Mouse (Mus musculus) hindbrain, embryonic 12.5 days (tissue): Measurements from ENCODE around the gene Podxl. TPM values are rescaled to one million over a fixed set of nuclear protein-coding genes. Genes with fewer than 3 reads are reported as not detected.

Source experiments
- ATAC-seq: fragments of 200-750 bp; cut with Nextera tagmentation; 2 replicates; pipeline ENCODE4 v1.8.0; 2017; ENCODE audit warnings: moderate TSS enrichment; ENCODE audit not compliant: low FRiP score
- H3K27ac ChIP-seq: fragments of 300-500 bp; sonication (generic); 2 replicates; pipeline ENCODE4 v1.5.1; 2016; ENCODE audit warnings: mild to moderate bottlenecking
- H3K27me3 ChIP-seq: fragments of 300-500 bp; sonication (generic); 2 replicates; pipeline ENCODE4 v1.6.1; 2016; ENCODE audit warnings: mild to moderate bottlenecking
- H3K36me3 ChIP-seq: fragments of 300-500 bp; sonication (generic); 2 replicates; pipeline ENCODE4 v1.6.1; 2016; ENCODE audit warnings: mild to moderate bottlenecking
- H3K4me1 ChIP-seq: fragments of 300-500 bp; sonication (generic); 2 replicates; pipeline ENCODE4 v1.6.1; 2016
- H3K4me2 ChIP-seq: fragments of 300-500 bp; sonication (generic); replicated peaks from 2 replicates; pipeline ENCODE4 v1.6.1; 2016; ENCODE audit warnings: mild to moderate bottlenecking
- H3K4me3 ChIP-seq: fragments of 300-500 bp; sonication (generic); 2 replicates; pipeline ENCODE4 v1.5.1; 2016; ENCODE audit warnings: mild to moderate bottlenecking
- H3K9ac ChIP-seq: fragments of 300-500 bp; sonication (generic); 2 replicates; pipeline ENCODE4 v1.6.1; 2016; ENCODE audit warnings: mild to moderate bottlenecking, moderate library complexity
- H3K9me3 ChIP-seq: fragments of 300-500 bp; sonication (generic); replicated peaks from 2 replicates; pipeline ENCODE4 v1.6.1; 2016; ENCODE audit warnings: mild to moderate bottlenecking
- WGBS: fragments of 180-500 bp; shearing (Covaris S2); methylation state at CpG from one replicate; pipeline ENCODE4 v1.1.7; 2016; 5-methylcytosine and 5-hydroxymethylcytosine counted together
- polyA plus RNA-seq: library from polyadenylated mRNA; unstranded; fragments of >200 nt; fragmentation: Nextera tagmentation; extraction: Ambion mirVana; gene quantifications from 2 replicates; pipeline ENCODE4 v1.2.1, GENCODE M21; 2016

Gene Podxl
- 15.6 and 15.7 TPM in 2 replicates for polyA plus RNA-seq

DNA sequence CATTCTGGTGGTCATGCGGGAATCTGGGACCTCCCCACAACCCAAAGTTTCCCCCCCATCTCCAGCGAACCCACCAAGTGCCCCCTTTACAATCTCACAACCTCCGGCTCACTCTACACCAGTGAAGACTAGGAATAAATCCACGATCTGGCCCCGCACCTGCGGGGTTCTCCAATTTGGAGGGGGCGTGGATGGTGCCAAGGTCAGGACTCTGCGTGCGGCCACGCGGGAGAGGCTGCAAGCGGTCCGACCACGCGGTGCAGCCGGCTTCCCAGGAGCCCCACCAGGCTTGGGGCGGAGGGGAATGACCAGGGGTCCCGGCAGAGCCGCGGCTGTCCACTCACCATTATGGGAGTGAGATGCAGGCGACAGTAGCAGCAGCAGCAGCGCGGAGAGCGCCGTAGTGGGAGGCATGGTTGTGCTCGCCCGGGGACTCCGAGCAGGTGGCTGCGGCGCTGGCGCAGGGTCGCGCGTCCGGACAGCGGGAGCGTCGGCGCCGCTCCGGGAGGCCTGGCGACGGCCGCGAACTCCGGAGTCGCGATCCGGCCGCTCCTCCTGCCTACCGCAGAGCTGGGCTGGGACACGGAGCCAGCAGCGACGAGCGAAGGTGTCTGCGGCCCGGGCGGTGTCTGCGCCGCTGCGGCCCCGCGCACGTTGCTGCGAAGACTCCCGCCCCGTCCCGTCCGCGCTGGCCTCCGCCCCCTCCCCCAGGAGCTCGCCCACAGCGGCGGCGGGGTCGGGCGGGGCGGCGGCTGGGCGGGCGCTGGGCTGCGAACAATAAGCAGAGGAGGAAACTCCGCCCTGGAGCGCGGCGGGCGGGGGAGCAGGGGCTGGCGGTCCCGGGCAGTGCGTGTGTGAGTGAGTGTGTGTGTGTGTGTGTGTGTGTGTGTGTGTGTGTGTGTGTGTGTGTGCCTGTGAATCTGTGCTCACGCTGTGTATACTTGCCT, at the start of gene Podxl:
Gene Podxl (minus strand): TSS at position 747 of the 947 bp plus-strand sequence.
- peak; percentile 89 for ATAC-seq
- Histone ChIP-seq H3K9ac (peak within 1 kb of the TSS; percentile 78), H3K4me1 (peaks cover 34% of the 10 kb centered on the region), H3K9me3 (no peaks in the 10 kb centered on the region), H3K4me3 (peak within 1 kb of the TSS; percentile 73), H3K27me3 (peaks cover 14% of the 10 kb centered on the region), H3K27ac (peak within 1 kb of the TSS; percentile 67), H3K36me3 (no peaks in the 10 kb centered on the region), H3K4me2 (peak within 1 kb of the TSS; percentile 71)
- under 1% methylated on average over 73 of the region's 91 CpGs for WGBS

GRCm38 (mm10) chr6:31612560-31613270, 48.9 kb upstream of the Podxl start:
- Histone ChIP-seq H3K4me1 (no peaks in the 10 kb centered on the region), H3K27ac (no peak overlapping the region), H3K9ac (no peak overlapping the region), H3K4me3 (no peak overlapping the region), H3K27me3 (no peaks in the 10 kb centered on the region), H3K9me3 (no peaks in the 10 kb centered on the region), H3K36me3 (no peaks in the 10 kb centered on the region), H3K4me2 (no peak overlapping the region)
- ATAC-seq: no peak
- 85% methylated on average over 17 of the region's 17 CpGs for WGBS

DNA sequence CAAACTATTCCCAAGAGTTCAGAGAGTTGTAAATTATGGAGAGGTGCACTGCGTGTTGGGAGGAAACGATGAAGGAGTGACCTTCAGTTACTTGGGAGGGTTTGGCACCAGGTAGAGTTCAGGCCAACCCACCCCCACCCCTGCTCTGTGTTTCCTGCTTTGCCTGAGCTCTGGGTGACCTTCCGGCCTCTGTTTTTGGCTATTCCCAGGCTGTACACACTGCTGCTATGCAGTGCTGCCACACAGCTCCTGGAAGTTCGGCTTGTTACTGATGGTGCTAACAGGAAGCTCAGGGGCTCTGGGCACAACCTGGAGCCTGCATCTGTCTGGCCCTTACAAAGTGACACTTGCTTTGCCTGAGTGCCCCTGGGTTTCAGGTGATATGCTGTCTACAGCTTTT, 42.6 kb upstream of the Podxl start:
- no peak overlapping the region for H3K27ac ChIP-seq
- ATAC-seq: no peak
- H3K36me3 ChIP-seq: no peaks in the 10 kb centered on the region
- no peaks in the 10 kb centered on the region for H3K9me3 ChIP-seq
- H3K4me1 ChIP-seq: peaks cover 6% of the 10 kb centered on the region
- no peak overlapping the region for H3K4me3 ChIP-seq
- no peaks in the 10 kb centered on the region for H3K27me3 ChIP-seq
- no peak overlapping the region for H3K4me2 ChIP-seq
- no peak overlapping the region for H3K9ac ChIP-seq
- WGBS: 85% methylated on average over 4 of the region's 4 CpGs

DNA sequence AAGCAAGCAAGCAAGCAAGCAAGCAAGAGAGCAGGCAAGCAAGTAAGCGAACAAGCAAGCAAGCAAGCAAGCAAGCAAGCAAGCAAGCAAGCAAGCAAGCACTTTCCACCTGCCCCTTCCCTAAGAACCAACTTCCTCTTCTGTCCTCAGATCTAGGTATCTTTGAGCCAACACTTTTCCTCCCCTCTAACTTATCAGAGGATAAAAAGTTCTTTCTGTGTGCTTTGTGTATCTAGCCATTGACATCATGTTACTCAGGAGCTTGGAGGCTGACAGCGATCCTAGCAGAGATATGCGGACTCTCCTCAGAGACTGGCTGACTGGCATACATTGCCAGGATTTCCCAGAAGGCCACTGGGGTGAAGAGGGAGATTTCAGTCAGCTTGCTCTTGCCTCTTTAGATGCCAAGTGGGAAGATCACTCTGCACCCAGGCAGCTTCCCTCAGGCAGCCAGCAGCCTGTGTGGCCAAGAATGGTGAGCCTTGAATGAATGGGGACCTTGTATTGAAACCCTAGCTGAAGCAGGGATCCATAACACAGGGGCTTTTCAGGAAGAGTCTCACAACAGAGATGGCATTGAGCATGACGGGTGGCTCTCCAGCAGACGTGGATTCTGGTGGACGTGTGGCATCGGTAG, 41.0 kb upstream of the Podxl start:
- Histone ChIP-seq H3K36me3 (no peaks in the 10 kb centered on the region), H3K27me3 (no peaks in the 10 kb centered on the region), H3K4me2 (no peak overlapping the region), H3K4me1 (peaks cover 20% of the 10 kb centered on the region), H3K27ac (no peak overlapping the region), H3K9me3 (no peaks in the 10 kb centered on the region), H3K4me3 (no peak overlapping the region), H3K9ac (no peak overlapping the region)
- 77% methylated on average over 7 of the region's 7 CpGs for WGBS
- ATAC-seq: no peak

DNA sequence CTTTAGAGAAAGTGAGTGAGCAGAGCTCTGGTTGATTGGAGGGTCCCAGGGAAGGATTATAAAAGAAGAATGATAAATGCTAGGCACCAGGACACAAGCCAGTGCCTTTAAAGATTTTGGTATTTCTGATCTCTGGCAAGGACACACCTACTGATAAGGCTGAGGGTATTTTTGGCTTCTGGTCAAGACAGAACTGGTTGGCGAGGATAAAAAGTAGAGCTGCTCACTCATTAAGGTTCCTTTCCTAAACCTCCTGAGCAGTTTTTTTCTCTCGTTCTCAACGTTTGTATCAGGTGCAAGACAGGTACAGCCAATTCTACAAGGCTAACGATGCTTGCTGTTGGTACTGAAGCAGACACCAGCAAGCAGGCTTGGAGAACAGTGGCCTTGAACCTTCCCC, 38.7 kb upstream of the Podxl start:
- no peaks in the 10 kb centered on the region for H3K27me3 ChIP-seq
- no peaks in the 10 kb centered on the region for H3K9me3 ChIP-seq
- H3K36me3 ChIP-seq: no peaks in the 10 kb centered on the region
- ATAC-seq: no peak
- H3K27ac ChIP-seq: no peak overlapping the region
- no peak overlapping the region for H3K4me3 ChIP-seq
- H3K9ac ChIP-seq: no peak overlapping the region
- WGBS: 81% methylated on average over 4 of the region's 4 CpGs
- H3K4me1 ChIP-seq: peaks cover 25% of the 10 kb centered on the region
- no peak overlapping the region for H3K4me2 ChIP-seq

GRCm38 (mm10) chr6:31601131-31601530, 37.4 kb upstream of the Podxl start:
- H3K4me1 ChIP-seq: peaks cover 39% of the 10 kb centered on the region
- H3K9ac ChIP-seq: no peak overlapping the region
- no peak overlapping the region for H3K27ac ChIP-seq
- ATAC-seq: no peak
- no peak overlapping the region for H3K4me3 ChIP-seq
- no peaks in the 10 kb centered on the region for H3K27me3 ChIP-seq
- H3K4me2 ChIP-seq: no peak overlapping the region
- 14% methylated on average over 3 of the region's 3 CpGs for WGBS
- no peaks in the 10 kb centered on the region for H3K36me3 ChIP-seq
- no peaks in the 10 kb centered on the region for H3K9me3 ChIP-seq

GRCm38 (mm10) chr6:31599863-31600262, 36.1 kb upstream of the Podxl start:
- no peak for ATAC-seq

GRCm38 (mm10) chr6:31598349-31598911, 34.6 kb upstream of the Podxl start:
- no peaks in the 10 kb centered on the region for H3K36me3 ChIP-seq
- no peak overlapping the region for H3K4me2 ChIP-seq
- H3K27ac ChIP-seq: no peak overlapping the region
- no peaks in the 10 kb centered on the region for H3K9me3 ChIP-seq
- peaks cover 37% of the 10 kb centered on the region for H3K4me1 ChIP-seq
- no peaks in the 10 kb centered on the region for H3K27me3 ChIP-seq
- no peak overlapping the region for H3K4me3 ChIP-seq
- H3K9ac ChIP-seq: no peak overlapping the region
- WGBS: 82% methylated on average over 6 of the region's 6 CpGs
- no peak for ATAC-seq

More at GRCm38 (mm10) chr6:31599863-31600262, 36.1 kb upstream of the Podxl start:
- 20% methylated on average over 3 of the region's 3 CpGs for WGBS
- Histone ChIP-seq H3K27me3 (no peaks in the 10 kb centered on the region), H3K9me3 (no peaks in the 10 kb centered on the region), H3K4me1 (peaks cover 37% of the 10 kb centered on the region), H3K4me3 (no peak overlapping the region), H3K27ac (no peak overlapping the region), H3K9ac (no peak overlapping the region), H3K36me3 (no peaks in the 10 kb centered on the region), H3K4me2 (no peak overlapping the region)

DNA sequence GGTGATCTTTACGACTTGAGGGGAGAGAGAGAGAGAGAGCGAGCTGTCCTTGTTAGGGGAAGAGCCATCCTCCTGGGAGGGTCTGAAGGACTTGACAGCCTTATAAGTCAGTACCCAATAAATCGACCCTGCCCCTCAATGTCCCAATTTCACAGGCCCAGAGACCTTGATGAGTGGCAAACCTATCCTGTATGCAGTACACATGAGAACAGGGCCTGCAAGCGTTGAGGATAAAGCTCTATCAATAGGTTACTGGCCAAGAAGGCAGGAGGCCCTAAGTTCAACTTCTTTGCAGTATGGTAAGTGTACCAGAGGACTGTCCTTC, 33.3 kb upstream of the Podxl start:
- Histone ChIP-seq H3K9me3 (no peaks in the 10 kb centered on the region), H3K9ac (no peak overlapping the region; the same call in 1 of the 2 replicates)
- WGBS: 14% methylated on average over 4 of the region's 4 CpGs

GRCm38 (mm10) chr6:31596346-31597135, 32.8 kb upstream of the Podxl start:
- no peak overlapping the region for H3K4me3 ChIP-seq
- H3K4me1 ChIP-seq: peaks cover 34% of the 10 kb centered on the region
- WGBS: 9% methylated on average over 20 of the region's 20 CpGs
- no peaks in the 10 kb centered on the region for H3K9me3 ChIP-seq
- ATAC-seq: peak; percentile 89
- H3K4me2 ChIP-seq: peak overlapping the region; percentile 39
- H3K27ac ChIP-seq: peak overlapping the region; percentile 80
- no peaks in the 10 kb centered on the region for H3K36me3 ChIP-seq
- no peak overlapping the region; the same call in 1 of the 2 replicates for H3K9ac ChIP-seq
- H3K27me3 ChIP-seq: no peaks in the 10 kb centered on the region

More for the DNA sequence above, 33.3 kb upstream of the Podxl start:
- H3K4me2 ChIP-seq: peak overlapping the region; percentile 39
- peak overlapping the region; percentile 80 for H3K27ac ChIP-seq
- H3K36me3 ChIP-seq: no peaks in the 10 kb centered on the region
- no peak overlapping the region for H3K4me3 ChIP-seq
- H3K4me1 ChIP-seq: peaks cover 37% of the 10 kb centered on the region
- no peak for ATAC-seq
- H3K27me3 ChIP-seq: no peaks in the 10 kb centered on the region

- Histone ChIP-seq H3K36me3 (no peaks in the 10 kb centered on the region), H3K4me3 (no peak overlapping the region), H3K4me1 (peaks cover 17% of the 10 kb centered on the region), H3K9me3 (no peaks in the 10 kb centered on the region), H3K27me3 (no peaks in the 10 kb centered on the region), H3K27ac (no peak overlapping the region), H3K4me2 (no peak overlapping the region), H3K9ac (no peak overlapping the region)
- ATAC-seq: no peak
- 88% methylated on average over 1 of the region's 1 CpGs for WGBS
These were observed 28.9 kb upstream of the Podxl start for GRCm38 (mm10) chr6:31592579-31593238.
